Mouse (Mus musculus) small intestine, adult 2 months (tissue): ENCODE data around the gene Smc3.

Source experiments
- CTCF ChIP-seq: fragments of 200-500 bp; IDR thresholded peaks from 2 replicates; pipeline ENCODE4 v1.5.1; 2012; ENCODE audit warnings: low read depth, mild to moderate bottlenecking, control low read depth, inconsistent platforms, low read length, moderate library complexity, mixed read lengths; ENCODE audit not compliant: insufficient replicate concordance, insufficient read length; ENCODE audit errors: extremely low read depth
- POLR2A ChIP-seq: fragments of 200-500 bp; IDR thresholded peaks from 2 replicates; pipeline ENCODE4 v1.6.1; 2012; ENCODE audit warnings: low read depth, mild to moderate bottlenecking, control low read depth, inconsistent platforms, low read length, moderate library complexity

GRCm38 (mm10) chr19:53644020-53644595, 43.9 kb downstream of the Smc3 start:
- no peak for TF ChIP-seq CTCF
- TF ChIP-seq POLR2A = no peak
